Comparison of ENCODE assay signal across 31 mouse cellular contexts in the genomic region with DNA sequence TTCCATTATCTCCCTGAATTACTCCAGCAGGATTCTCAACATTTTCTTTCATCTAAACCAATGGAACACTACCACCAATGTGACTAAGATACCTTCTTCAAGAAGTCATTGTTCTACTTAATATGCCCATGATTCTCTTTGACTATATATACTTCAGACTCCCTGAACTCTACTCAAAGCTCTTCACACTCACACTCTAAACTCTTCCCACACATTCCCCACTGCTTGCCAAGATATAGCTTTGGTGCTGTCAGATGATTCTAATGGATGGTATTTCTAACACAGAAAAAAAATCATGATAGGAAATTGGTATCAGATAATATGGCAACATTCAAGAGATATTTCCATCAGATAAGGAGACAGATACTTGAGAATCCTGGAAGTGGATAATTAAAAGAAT.
"Had no signal": no experiment of that assay in that cellular context is flagged by ENCODE, and none has a peak within 500 bp of the region (broad histone marks: within the 10 kb centered on the region; RNA-seq: fewer than 3 reads in every experiment).

No protein-coding gene starts in this region.

- H3K36me3 ChIP-seq: limb, embryonic 12.5 days; limb, embryonic 13.5 days; limb, embryonic 15.5 days; liver, embryonic 12.5 days; liver, embryonic 13.5 days; liver, embryonic 15.5 days; lung, embryonic 15.5 days; midbrain, embryonic 10.5 days; midbrain, embryonic 12.5 days; midbrain, embryonic 15.5 days had no signal

- ATAC-seq: liver, embryonic 12.5 days; liver, postnatal 0 days; lung, postnatal 0 days; midbrain, embryonic 13.5 days; midbrain, embryonic 15.5 days; midbrain, embryonic 16.5 days had no signal

- H3K4me3 ChIP-seq: limb, embryonic 10.5 days; limb, embryonic 12.5 days; limb, embryonic 13.5 days; limb, embryonic 15.5 days; liver, embryonic 12.5 days; liver, embryonic 13.5 days; liver, embryonic 15.5 days; lung, embryonic 15.5 days; megakaryocyte, embryonic 14.5 days; midbrain, embryonic 10.5 days; midbrain, embryonic 12.5 days; midbrain, embryonic 13.5 days; midbrain, embryonic 15.5 days; myocyte had no signal

- H3K4me1 ChIP-seq: limb, embryonic 10.5 days; limb, embryonic 12.5 days; limb, embryonic 13.5 days; limb, embryonic 15.5 days; liver, embryonic 12.5 days; liver, embryonic 13.5 days; liver, embryonic 15.5 days; lung, embryonic 15.5 days; midbrain, embryonic 10.5 days; midbrain, embryonic 12.5 days; midbrain, embryonic 13.5 days; midbrain, embryonic 15.5 days had no signal

- DNase-seq: left cerebral cortex, postnatal 4 days; liver; liver, embryonic 13.5 days; liver, postnatal 0 days; lung, adult 18-20 months; lung, adult 2 months; lung, embryonic 14.5 days; lung, postnatal 10 days; lung, postnatal 14 days; lung, postnatal 36 days; lung, postnatal 4 days; midbrain, embryonic 14.5 days had no signal

- H3K4me2 ChIP-seq: limb, embryonic 12.5 days; limb, embryonic 13.5 days; limb, embryonic 15.5 days; liver, embryonic 11.5 days; liver, embryonic 12.5 days; liver, embryonic 13.5 days; liver, embryonic 15.5 days; lung, embryonic 14.5 days; lung, embryonic 15.5 days; midbrain, embryonic 11.5 days; midbrain, embryonic 12.5 days; midbrain, embryonic 13.5 days; midbrain, embryonic 15.5 days had no signal

- H3K9ac ChIP-seq: limb, embryonic 12.5 days; limb, embryonic 13.5 days; limb, embryonic 15.5 days; liver, embryonic 12.5 days; liver, embryonic 13.5 days; liver, embryonic 14.5 days; liver, embryonic 15.5 days; liver, postnatal 0 days; lung, embryonic 14.5 days; lung, embryonic 15.5 days; midbrain, embryonic 12.5 days; midbrain, embryonic 13.5 days; midbrain, embryonic 15.5 days had no signal

- H3K9me3 ChIP-seq: limb, embryonic 10.5 days; limb, embryonic 12.5 days; limb, embryonic 13.5 days; limb, embryonic 15.5 days; liver, embryonic 12.5 days; liver, embryonic 13.5 days; liver, embryonic 15.5 days; lung, embryonic 15.5 days; megakaryocyte, embryonic 14.5 days; midbrain, embryonic 10.5 days; midbrain, embryonic 12.5 days; midbrain, embryonic 13.5 days; midbrain, embryonic 15.5 days had no signal

- H3K27me3 ChIP-seq: limb, embryonic 12.5 days; limb, embryonic 13.5 days; limb, embryonic 15.5 days; liver, embryonic 12.5 days; liver, embryonic 13.5 days; liver, embryonic 15.5 days; lung, embryonic 15.5 days; megakaryocyte, embryonic 14.5 days; midbrain, embryonic 12.5 days; midbrain, embryonic 13.5 days; midbrain, embryonic 15.5 days had no signal

- H3K27ac ChIP-seq: limb, embryonic 10.5 days; limb, embryonic 12.5 days; limb, embryonic 13.5 days; limb, embryonic 15.5 days; liver, embryonic 12.5 days; liver, embryonic 13.5 days; liver, embryonic 14.5 days; liver, embryonic 15.5 days; lung, embryonic 15.5 days; macrophage; midbrain, embryonic 10.5 days; midbrain, embryonic 12.5 days; midbrain, embryonic 13.5 days; midbrain, embryonic 15.5 days had no signal
